Mouse (Mus musculus) heart, postnatal 0 days (tissue): Measurements from ENCODE around the gene Tor3a.

Source experiments
- CTCF ChIP-seq: IDR thresholded peaks from 2 replicates; pipeline ENCODE4 v1.5.1; 2016; ENCODE audit warnings: antibody characterized with exemption, control low read depth, low read depth
- EP300 ChIP-seq: IDR thresholded peaks from 2 replicates; pipeline ENCODE4 v1.6.1; 2016; ENCODE audit warnings: antibody characterized with exemption, low read depth

DNA sequence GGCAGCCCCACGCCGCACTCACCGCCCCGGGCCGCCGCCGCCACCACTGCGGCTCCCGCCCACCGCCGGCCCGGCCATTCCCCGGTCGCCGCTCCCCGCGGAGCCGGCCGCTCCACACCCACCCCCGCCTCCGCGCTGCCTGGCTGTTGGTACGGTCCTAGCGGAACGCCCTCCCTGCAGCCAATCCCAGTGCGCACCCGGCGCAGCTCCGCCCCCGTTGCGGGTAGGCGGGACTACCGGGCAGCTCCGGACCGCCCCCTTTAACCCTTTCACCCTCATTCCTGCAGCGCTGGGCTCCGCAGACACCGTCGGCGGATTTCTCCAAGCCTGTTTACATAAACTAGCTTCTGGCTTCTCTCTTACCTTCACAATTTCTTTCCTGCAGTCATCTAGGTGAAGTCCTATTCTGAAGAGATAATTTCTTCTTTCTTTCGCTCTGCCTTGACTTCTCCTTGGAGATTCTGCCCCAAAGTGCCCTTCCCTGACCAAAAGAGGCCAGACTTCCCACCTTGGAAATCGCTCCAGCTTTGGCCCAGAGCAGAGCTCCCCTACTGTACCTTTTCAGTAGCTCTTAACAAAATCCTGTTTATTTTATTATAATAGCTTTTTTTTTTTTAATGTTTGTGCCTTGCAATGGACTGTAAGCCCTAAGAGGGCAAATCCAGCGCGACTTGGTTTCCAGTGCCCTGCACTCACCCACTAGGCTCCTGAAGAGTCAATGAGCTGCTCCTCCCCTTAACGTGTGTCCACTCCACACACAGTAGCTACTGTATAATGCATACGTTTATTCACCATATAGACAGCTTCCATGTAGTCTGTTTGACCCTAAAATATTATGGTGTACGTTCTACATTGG, 45.0 kb upstream of the Tor3a start, which contains the start of gene Fam20b:
- TF ChIP-seq CTCF (no peak; the same call in 1 of the 2 replicates), EP300 (no peak)
